Mouse (Mus musculus) kidney, adult 8-10 months (tissue): ENCODE data around the gene Fbxo7.

Experiments used
- DNase-seq, 2 experiments: peaks; one replicate each; pipeline ENCODE4 v3.0.0; 2022

The Fbxo7 gene

DNA sequence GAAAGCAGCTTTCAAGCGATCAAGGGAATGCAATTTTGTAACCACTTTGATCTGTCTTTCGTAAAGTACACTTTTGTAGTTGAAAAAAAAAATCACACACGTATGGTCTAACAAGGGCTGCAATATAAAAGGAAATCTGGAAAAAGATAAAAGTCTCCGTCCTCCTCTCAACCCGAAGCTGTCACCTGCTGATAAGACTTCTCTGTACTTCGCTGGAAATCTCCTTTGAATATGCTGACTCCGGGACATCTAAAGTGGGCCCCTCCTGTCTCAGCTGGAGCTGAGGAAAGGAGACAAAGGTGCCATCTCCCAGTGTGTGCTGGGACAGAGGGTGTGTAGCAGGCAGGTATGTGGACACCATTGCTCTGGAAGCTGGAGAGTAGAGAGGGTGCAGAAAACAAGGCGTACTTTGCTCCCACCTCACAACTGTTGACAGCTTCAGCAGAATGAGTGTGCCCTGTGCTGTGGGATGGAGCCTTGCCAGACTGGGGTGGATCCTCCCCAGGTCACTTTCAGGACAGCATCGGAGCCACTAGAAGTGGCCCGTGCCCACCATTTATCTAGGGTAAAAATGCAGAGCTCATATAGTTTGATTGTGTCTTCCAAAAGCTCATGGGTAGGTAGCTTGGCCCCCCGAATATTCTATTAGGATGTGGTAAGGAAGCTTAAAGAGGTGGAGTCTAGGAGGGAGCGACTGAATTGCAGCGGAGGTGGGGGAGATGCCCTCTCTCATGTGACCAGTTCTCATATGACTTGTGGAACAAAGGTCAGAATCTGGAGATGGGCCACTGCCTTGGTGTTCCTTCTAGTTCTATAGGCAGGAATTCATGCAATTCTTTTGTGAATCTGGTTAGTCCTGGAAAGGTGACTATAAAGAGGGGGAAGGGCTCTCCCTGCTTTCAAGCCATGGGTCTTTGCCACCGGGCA is 71.6 kb downstream of the Fbxo7 start:
- DNase-seq = peak; percentile 80 to 82

DNA sequence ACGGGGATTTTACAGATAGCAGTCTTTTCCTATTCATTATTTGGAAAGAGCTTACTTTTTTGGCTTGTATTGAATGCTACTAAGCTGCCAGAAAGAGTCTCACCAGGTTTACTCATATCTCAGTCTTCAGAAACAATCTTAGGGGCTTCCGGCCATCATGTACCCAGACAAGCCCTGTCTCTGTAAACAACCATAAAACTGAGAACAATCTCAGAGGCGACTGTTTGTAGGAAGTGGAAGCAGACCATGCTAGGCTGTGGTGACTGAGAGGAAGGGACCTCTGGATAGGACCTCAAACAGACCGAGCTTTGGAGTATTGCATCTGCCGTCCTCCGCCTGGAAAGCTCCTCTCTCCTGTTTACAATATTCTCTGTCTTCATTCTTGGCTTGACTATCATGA is 76.6 kb downstream of the Fbxo7 start:
- DNase-seq = no peak

DNA sequence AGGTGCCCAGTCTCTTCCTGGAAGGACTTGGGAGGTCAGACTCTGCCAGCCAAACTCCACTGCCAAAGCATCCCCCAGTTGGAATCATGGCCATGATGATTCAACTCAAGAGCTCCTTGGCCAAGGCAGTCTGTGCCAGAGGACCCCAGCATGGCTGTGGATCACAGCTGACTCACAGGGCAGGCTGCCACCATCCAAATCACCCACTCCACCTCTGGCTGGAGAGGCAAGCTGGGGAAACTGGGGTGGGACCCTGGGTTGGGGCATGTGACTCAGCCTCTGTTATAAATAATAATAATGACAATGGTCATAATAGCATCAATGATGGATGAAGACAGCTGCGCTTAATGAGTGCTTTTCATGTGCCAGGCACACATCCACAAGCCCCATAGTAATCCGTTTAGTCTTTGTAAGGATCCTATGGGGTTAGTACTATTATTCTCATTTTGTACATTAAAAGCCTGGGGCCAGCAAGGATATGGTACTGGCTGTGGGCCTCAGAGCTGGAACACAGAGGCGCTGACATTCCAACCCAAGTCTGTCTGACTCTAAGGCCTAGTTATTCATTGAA is 78.6 kb downstream of the Fbxo7 start:
- DNase-seq = no peak
